Mouse (Mus musculus) testis, adult 2 months (tissue): ENCODE results near the gene Car14. TPM values are rescaled to one million over a fixed set of nuclear protein-coding genes. Genes with fewer than 3 reads are reported as not detected.
A peak's percentile ranks its signal among the peaks of the same experiment; 100 is the strongest.

Experiments used
- H3K27ac ChIP-seq: fragments of 200-500 bp; 2 replicates; pipeline ENCODE4 v1.5.1; 2012; ENCODE audit warnings: low read depth, low read length; ENCODE audit not compliant: control insufficient read depth, insufficient read depth
- H3K27me3 ChIP-seq: fragments of 200-500 bp; 2 replicates; pipeline ENCODE4 v1.6.1; 2012; ENCODE audit warnings: mild to moderate bottlenecking, low read length, moderate library complexity; ENCODE audit not compliant: control insufficient read depth, insufficient read depth
- H3K36me3 ChIP-seq: fragments of 200-500 bp; 2 replicates; pipeline ENCODE4 v1.6.1; 2012; ENCODE audit warnings: mild to moderate bottlenecking, low read length; ENCODE audit not compliant: control insufficient read depth, insufficient read depth
- H3K4me1 ChIP-seq: fragments of 200-500 bp; 2 replicates; pipeline ENCODE4 v1.6.1; 2012; ENCODE audit warnings: low read length; ENCODE audit not compliant: control insufficient read depth, insufficient read depth
- H3K4me3 ChIP-seq: fragments of 200-500 bp; 2 replicates; pipeline ENCODE4 v1.5.1; 2012; ENCODE audit warnings: low read depth, mild to moderate bottlenecking, low read length, moderate library complexity, mixed read lengths; ENCODE audit not compliant: control insufficient read depth
- CTCF ChIP-seq: fragments of 200-500 bp; IDR thresholded peaks from 2 replicates; pipeline ENCODE4 v1.5.1; 2012; ENCODE audit warnings: low read depth, mild to moderate bottlenecking, inconsistent platforms, low read length, moderate library complexity; ENCODE audit not compliant: control insufficient read depth, insufficient read depth, insufficient replicate concordance
- POLR2A ChIP-seq: fragments of 200-500 bp; IDR thresholded peaks from 2 replicates; pipeline ENCODE4 v1.6.1; 2012; ENCODE audit warnings: low read depth, mild to moderate bottlenecking, inconsistent platforms, low read length, moderate library complexity; ENCODE audit not compliant: control insufficient read depth
- polyA plus RNA-seq: library from polyadenylated mRNA; depleted of rRNA; stranded (reverse); fragments of >200 nt; gene quantifications from 2 replicates; pipeline ENCODE4 v1.2.3, GENCODE M21; 2012

The Car14 gene
- polyA plus RNA-seq, 1 experiment, result 2.0 TPM

- H3K27me3 ChIP-seq, result no peaks in the 10 kb centered on the region
- no peaks in the 10 kb centered on the region for H3K36me3 ChIP-seq
- H3K27ac ChIP-seq, result no peak overlapping the region
- TF ChIP-seq CTCF (no peak), POLR2A (no peak)
- H3K4me1 ChIP-seq, result peaks cover 4% of the 10 kb centered on the region; the same call in 1 of the 2 replicates
- no peak overlapping the region for H3K4me3 ChIP-seq
Measured at GRCm38 (mm10) chr3:95887596-95887995, 16.9 kb downstream of the Car14 start.

DNA sequence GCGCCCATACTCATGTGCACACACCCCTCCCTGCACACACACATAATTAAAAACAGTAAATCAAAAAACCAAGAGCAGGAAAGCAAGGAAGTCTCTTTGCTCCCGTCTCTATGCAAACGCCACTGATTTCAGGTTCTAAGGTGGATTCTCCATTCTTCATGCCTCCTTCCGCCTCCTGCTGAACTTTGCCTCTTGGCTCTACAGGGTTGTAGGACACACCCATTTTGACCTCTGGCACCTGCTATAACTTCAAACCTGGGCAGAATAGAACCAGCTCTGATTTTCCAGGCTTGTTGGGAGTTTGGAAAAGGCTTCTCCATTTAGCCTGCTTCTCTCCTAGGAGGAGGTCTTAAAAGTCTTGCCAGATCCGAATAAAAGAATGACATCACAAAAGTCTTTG is 20.1 kb downstream of the Car14 start:
- no peak for TF ChIP-seq CTCF
- Histone ChIP-seq H3K4me1 (peaks cover 5% of the 10 kb centered on the region; the same call in 1 of the 2 replicates), H3K27me3 (no peaks in the 10 kb centered on the region), H3K27ac (no peak overlapping the region), H3K36me3 (no peaks in the 10 kb centered on the region), H3K4me3 (no peak overlapping the region)

GRCm38 (mm10) chr3:95882816-95883425 is 21.6 kb downstream of the Car14 start:
- no peak for TF ChIP-seq POLR2A
- TF ChIP-seq CTCF, result peak; percentile 36; the same call in 1 of the 2 replicates
- no peaks in the 10 kb centered on the region for H3K27me3 ChIP-seq
- H3K4me3 ChIP-seq, result peak overlapping the region; percentile 71
- peak overlapping the region; percentile 99 for H3K27ac ChIP-seq
- H3K36me3 ChIP-seq, result no peaks in the 10 kb centered on the region
- peaks cover 5% of the 10 kb centered on the region; the same call in 1 of the 2 replicates for H3K4me1 ChIP-seq

DNA sequence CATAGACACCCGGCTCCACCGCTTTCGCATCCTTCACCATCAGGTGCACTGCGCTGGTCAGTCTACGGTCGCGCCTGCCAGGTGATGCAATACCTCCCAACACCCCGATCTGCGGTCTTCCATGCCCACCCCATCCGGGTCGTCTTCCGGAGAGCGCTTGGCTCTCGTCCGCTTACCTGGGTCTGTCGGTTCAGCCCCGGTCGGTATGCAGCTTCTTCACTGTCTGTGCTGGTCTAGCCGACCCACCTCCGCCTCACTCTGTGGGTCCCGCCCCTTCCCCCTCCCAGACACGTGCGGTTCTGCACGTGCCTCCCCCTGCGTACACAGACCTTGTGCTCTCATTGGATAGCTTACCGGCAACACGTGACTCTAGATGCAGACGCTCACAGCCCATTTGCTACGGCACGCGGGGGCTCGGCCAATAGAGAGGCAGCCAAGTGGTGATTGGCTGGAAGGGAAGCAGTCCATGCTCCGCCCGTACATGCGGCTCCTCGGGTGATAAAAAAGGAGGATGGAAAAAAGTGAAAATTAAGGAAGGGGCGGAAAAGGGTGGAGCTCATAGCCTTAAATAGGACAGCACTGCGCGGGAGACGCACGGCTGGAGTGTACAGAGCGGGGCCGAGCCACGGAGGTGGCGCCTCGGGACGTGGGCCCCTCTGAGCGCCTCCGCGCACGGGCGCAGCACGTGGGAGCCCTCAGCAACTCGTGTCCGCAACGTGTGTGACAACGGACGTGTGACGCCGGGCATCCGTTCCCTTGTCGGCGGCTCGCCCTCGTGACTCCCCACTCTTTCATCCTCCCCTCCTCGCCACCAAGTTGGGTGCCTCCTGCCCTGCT is 22.3 kb downstream of the Car14 start, which contains the start of gene Ciart:
TSS of gene Ciart (minus strand) at position 273 of the 837 bp plus-strand sequence.
- Histone ChIP-seq H3K4me1 (peaks cover 5% of the 10 kb centered on the region; the same call in 1 of the 2 replicates), H3K36me3 (no peaks in the 10 kb centered on the region), H3K27me3 (no peaks in the 10 kb centered on the region), H3K27ac (peak within 1 kb of the TSS; percentile 99), H3K4me3 (peak within 1 kb of the TSS; percentile 71)
- TF ChIP-seq CTCF (no peak), POLR2A (peak; percentile 60; the same call in 1 of the 2 replicates)

DNA sequence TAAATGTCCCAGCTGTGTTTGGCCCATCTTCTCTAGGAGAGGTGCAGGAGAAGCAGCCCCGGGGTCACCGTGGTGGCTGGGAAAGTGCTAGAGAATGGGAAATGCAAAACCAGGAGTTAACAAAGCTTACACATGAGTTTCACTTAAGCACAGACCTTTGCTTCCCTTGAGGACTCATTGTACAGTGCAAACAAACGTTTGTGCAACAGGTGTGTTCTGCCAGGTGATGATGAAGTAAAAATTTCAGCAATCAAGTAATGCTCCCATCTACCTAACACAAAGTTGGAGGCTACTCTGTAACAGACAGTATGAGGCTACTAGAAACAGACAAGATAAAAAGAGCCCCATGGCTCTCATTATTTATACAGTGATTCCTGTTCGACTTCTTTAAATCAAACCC is 25.4 kb downstream of the Car14 start:
- Histone ChIP-seq H3K27me3 (no peaks in the 10 kb centered on the region), H3K4me1 (peaks cover 5% of the 10 kb centered on the region; the same call in 1 of the 2 replicates), H3K27ac (no peak overlapping the region), H3K4me3 (no peak overlapping the region), H3K36me3 (no peaks in the 10 kb centered on the region)
- TF ChIP-seq POLR2A, result no peak
- no peak for TF ChIP-seq CTCF

DNA sequence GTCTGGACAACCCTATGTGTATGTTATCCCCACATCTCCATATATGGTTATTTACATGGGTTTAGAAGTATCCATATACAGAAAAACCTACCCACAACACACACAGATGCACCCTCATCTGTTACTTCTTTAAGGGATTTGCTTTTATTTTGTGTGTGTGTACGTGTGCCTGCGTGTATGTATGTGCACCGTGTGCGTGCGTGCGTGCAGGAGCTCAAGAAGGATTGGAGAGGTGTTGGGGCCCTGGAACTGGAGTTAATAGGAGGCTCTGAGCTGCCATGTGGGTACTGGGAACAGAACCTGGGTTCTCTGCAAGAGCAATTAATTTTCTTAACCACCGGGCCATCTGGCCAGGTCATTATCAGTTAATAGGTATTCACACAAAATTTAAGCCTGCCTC is 32.4 kb downstream of the Car14 start:
- Histone ChIP-seq H3K27ac (no peak overlapping the region), H3K4me3 (no peak overlapping the region), H3K27me3 (no peaks in the 10 kb centered on the region), H3K4me1 (peaks cover 5% of the 10 kb centered on the region), H3K36me3 (no peaks in the 10 kb centered on the region)
- TF ChIP-seq CTCF (no peak), POLR2A (no peak)

DNA sequence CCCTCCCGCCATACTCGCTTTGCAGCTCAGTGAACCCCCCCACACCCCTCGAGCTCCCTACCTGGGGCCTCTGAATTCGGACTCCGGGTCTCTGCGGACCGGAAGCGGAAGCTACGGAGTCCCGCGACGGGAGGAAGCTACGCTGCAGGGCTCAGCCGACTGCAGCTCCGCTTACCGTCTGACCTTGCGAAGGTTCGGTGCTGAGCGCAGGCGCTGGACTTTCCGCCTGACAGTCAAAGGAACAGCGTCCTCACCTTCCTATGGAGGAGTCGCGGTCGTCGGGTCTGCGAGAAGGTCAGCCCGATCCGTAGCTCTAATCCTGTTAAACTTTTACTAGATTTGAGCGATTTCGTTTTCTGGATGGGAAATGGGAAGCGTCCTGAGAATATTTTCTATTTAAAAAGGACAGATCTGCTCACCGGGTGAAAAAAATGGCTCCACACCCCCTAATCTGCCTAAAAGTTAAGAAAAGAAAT is 33.1 kb downstream of the Car14 start, which contains the start of gene Mrps21:
TSS of gene Mrps21 (minus strand) at position 128 of the 476 bp plus-strand sequence.
- peaks cover 5% of the 10 kb centered on the region for H3K4me1 ChIP-seq
- H3K36me3 ChIP-seq, result no peaks in the 10 kb centered on the region
- peak within 1 kb of the TSS; percentile 95 for H3K4me3 ChIP-seq
- peak within 1 kb of the TSS; percentile 73 for H3K27ac ChIP-seq
- H3K27me3 ChIP-seq, result no peaks in the 10 kb centered on the region
- TF ChIP-seq POLR2A (peak; percentile 88), CTCF (no peak)
